Mouse (Mus musculus) Patski (cell line): ENCODE measurements around the gene Chp2. TPM values are rescaled to one million over a fixed set of nuclear protein-coding genes. Genes with fewer than 3 reads are reported as not detected.
A peak's percentile ranks its signal among the peaks of the same experiment; 100 is the strongest.

Source experiments
- ATAC-seq: fragments of 100-300 bp; one replicate; pipeline ENCODE4 v1.8.0; 2021
- CTCF ChIA-PET: fragments of 350-600 bp; sonication (Branson Sonifier 250); formaldehyde crosslinking; loops from one replicate; lab custom pipeline; 2022; ENCODE audit warnings: inconsistent platforms; lab: Charles Lee
- POLR2A ChIA-PET: fragments of 350-600 bp; sonication (Branson Sonifier 250); formaldehyde crosslinking; loops from one replicate; lab custom pipeline; 2022; ENCODE audit warnings: antibody characterized with exemption, inconsistent platforms; lab: Charles Lee
- DNase-seq: peaks from one replicate; pipeline ENCODE4 v3.0.0-alpha.2; 2011; ENCODE audit warnings: low read depth, low spot score
- H3K27me3 ChIP-seq: fragments of 371-371 bp; one replicate; pipeline ENCODE4 v1.5.1; 2021
- CTCF ChIP-seq: fragments of 100-300 bp; IDR thresholded peaks from one replicate; pipeline ENCODE4 v1.5.1; 2021
- in situ Hi-C: fragments of 300-500 bp; cut with MboI; formaldehyde crosslinking; loops from 3 replicates; pipeline ENCODE4 v1.11.1; 2018; ENCODE audit warnings: low pct_unique_long_range_greater_than_20kb, mixed read lengths
- polyA plus RNA-seq: library from polyadenylated mRNA; unstranded; gene quantifications from one replicate; pipeline ENCODE4 v1.2.3, GENCODE M21; 2021

Chp2 gene
- polyA plus RNA-seq, 1 experiment from 2014 or later = not detected

- in situ Hi-C loops = no loop called here
- peak; percentile 65 for TF ChIP-seq CTCF
- ATAC-seq = peak; percentile 44
- peaks cover 11% of the 10 kb centered on the region for H3K27me3 ChIP-seq
- ChIA-PET POLR2A (no interaction called here), CTCF (interaction anchor here (0.6 to 1.5 kb wide), 3 partner anchors 15 to 243 kb away, joined by 3 read pairs; no protein-coding TSS in a partner anchor)
- DNase-seq = no peak
Measured at GRCm38 (mm10) chr7:122199296-122199695, 20.0 kb upstream of the Chp2 start.

GRCm38 (mm10) chr7:122203936-122204335 lies 15.4 kb upstream of the Chp2 start:
- ChIA-PET POLR2A (no interaction called here), CTCF (no interaction called here)
- ATAC-seq (no peak), DNase-seq (no peak)
- TF ChIP-seq CTCF = no peak
- H3K27me3 ChIP-seq = peaks cover 19% of the 10 kb centered on the region
- in situ Hi-C loops = no loop called here

- CTCF ChIA-PET = no interaction called here
- ATAC-seq (no peak), DNase-seq (no peak)
- peaks cover 26% of the 10 kb centered on the region for H3K27me3 ChIP-seq
- POLR2A ChIA-PET = no interaction called here
- no peak for TF ChIP-seq CTCF
- in situ Hi-C loops = no loop called here
Measured at GRCm38 (mm10) chr7:122206121-122206520, 13.2 kb upstream of the Chp2 start.

DNA sequence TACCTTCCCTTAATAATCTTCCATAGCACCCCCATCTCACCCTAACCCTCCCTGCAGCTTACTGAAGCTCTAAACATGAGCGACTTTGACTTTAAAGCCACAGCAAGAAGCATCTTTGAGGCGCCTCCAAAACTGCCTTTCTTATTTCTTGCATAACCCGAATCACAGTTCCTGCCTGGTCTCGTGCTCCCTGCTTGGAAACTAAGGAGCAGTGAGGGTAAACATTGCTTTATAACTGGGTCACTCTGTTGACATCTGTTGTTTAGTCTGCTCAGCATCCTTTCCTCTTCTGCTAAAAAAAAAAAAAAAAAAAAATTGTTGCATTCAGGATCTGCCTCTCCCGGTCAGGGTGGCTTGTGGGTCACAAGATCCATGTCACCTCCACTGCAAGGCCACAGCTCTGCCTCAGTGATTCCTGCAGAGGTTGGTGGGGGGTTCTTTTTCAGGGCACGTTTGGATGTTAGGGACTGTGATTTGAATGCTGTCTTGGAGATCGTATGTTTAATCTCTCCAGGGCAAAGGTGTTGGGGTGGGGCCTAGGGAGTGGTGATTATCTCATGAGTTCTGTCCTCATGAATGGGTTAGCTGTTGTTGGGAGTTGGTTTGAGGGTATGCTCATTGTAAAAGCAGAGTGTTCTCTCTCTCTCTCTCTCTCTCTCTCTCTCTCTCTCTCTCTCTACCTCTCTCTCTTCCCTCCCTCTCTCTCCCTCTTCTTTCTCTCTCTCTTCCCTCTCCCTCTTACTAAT lies 10.8 kb upstream of the Chp2 start:
- in situ Hi-C loops = no loop called here
- no peak for TF ChIP-seq CTCF
- peaks cover 15% of the 10 kb centered on the region for H3K27me3 ChIP-seq
- no peak for ATAC-seq
- DNase-seq = no peak
- POLR2A ChIA-PET = interaction anchor here (0.5 kb wide), 1 partner anchor 460 kb away, joined by 4 read pairs; no protein-coding TSS in a partner anchor
- CTCF ChIA-PET = interaction anchor here (1.1 to 1.2 kb wide), 2 partner anchors 11 to 21 kb away, joined by 3 to 4 read pairs; no protein-coding TSS in a partner anchor

GRCm38 (mm10) chr7:122226020-122226742 lies 6.9 kb downstream of the Chp2 start:
- in situ Hi-C loops = loop anchor here (25.0 kb wide), 1 partner anchor 686 kb away; no protein-coding TSS in a partner anchor
- ChIA-PET POLR2A (no interaction called here), CTCF (no interaction called here)
- no peaks in the 10 kb centered on the region for H3K27me3 ChIP-seq
- TF ChIP-seq CTCF = no peak
- ATAC-seq = no peak
- no peak for DNase-seq

- ATAC-seq (no peak), DNase-seq (no peak)
- no peak for TF ChIP-seq CTCF
- peaks cover 2% of the 10 kb centered on the region for H3K27me3 ChIP-seq
- ChIA-PET POLR2A (no interaction called here), CTCF (no interaction called here)
- in situ Hi-C loops = loop anchor here (25.0 kb wide), 1 partner anchor 686 kb away; no protein-coding TSS in a partner anchor
Measured at GRCm38 (mm10) chr7:122226744-122227143, 7.4 kb downstream of the Chp2 start.

DNA sequence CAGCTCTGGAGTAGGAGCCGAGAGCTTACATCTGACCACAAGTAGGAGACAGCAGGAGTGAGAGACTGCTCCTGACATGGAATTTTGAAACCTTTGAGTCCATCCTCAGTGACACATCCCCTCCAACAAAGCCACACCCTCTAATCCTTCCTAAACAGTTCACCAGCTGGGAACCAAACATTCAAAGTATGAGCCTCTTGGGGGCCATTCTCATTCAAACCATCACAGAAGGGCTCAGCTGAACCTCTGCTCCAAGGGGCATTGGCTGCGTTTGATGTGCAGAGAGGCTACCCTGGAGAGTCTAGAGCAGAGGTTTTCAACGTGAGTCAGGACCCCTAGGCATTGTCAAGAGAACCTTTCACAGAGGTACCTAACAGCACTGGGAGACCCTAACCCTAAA lies 10.0 kb downstream of the Chp2 start:
- ATAC-seq (no peak), DNase-seq (no peak)
- ChIA-PET POLR2A (no interaction called here), CTCF (interaction anchor here (1.6 kb wide), 1 partner anchor 32 kb away, joined by 4 read pairs; no protein-coding TSS in a partner anchor)
- no peak for TF ChIP-seq CTCF
- in situ Hi-C loops = loop anchor here (25.0 kb wide), 1 partner anchor 683 kb away; no protein-coding TSS in a partner anchor
- H3K27me3 ChIP-seq = peaks cover 4% of the 10 kb centered on the region

DNA sequence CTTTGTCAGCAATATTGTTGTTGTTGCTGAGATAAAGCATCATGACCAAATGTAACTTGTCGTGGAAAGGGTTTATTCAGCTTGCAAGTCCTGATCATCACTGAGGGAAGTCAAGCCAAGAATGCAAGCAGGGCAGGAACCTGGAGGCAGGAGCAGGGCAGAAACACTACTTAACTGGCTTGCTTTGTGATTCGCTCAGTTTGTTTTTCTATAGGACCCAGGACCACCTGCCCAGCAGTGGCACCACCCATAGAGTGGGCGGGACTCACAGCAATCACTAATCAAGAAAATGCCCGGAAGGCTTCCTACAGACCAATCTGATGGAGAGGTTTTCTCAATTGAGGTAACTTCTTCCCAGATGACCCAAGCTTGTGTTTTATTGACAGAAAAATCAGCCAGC lies 10.6 kb downstream of the Chp2 start:
- CTCF ChIA-PET = no interaction called here
- peaks cover 5% of the 10 kb centered on the region for H3K27me3 ChIP-seq
- POLR2A ChIA-PET = no interaction called here
- in situ Hi-C loops = loop anchor here (25.0 kb wide), 1 partner anchor 682 kb away; no protein-coding TSS in a partner anchor
- TF ChIP-seq CTCF = no peak
- ATAC-seq (no peak), DNase-seq (no peak)

- TF ChIP-seq CTCF = no peak
Measured at GRCm38 (mm10) chr7:122230866-122231265, 11.6 kb downstream of the Chp2 start.

DNA sequence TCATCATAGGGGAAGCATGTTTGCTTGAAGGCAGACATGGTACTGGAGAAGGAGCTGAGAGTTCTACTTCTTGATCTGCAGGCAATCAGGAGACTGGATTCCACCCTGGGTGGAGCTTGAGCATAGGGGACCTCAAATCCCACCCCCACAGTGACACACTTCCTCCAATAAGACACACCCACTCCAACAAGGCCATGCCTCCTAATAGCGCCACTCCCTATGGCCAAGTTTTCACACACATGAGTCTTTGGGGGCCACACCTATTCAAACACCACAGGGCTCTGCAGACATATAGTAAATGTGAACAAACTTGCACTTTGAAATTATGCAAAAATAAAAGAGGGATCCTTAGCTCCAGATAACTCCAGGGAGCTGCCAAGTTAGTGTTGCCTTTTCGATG lies 19.6 kb downstream of the Chp2 start:
- ChIA-PET POLR2A (no interaction called here), CTCF (no interaction called here)
- in situ Hi-C loops = loop anchor here (25.0 kb wide), 1 partner anchor 673 kb away; no protein-coding TSS in a partner anchor
- peaks cover 11% of the 10 kb centered on the region for H3K27me3 ChIP-seq
- DNase-seq = no peak
- ATAC-seq = no peak
- no peak for TF ChIP-seq CTCF

More at GRCm38 (mm10) chr7:122230866-122231265, 11.6 kb downstream of the Chp2 start:
- peaks cover 9% of the 10 kb centered on the region for H3K27me3 ChIP-seq
- no peak for DNase-seq
- ChIA-PET POLR2A (no interaction called here), CTCF (no interaction called here)
- ATAC-seq = no peak
- in situ Hi-C loops = loop anchor here (25.0 kb wide), 1 partner anchor 681 kb away; no protein-coding TSS in a partner anchor
